Mouse (Mus musculus): ENCODE data around the gene Tecpr2. TPM values are rescaled to one million over a fixed set of nuclear protein-coding genes. Genes with fewer than 3 reads are reported as not detected.

Gene Tecpr2
- total RNA-seq, 4 experiments from 2014 or later, result 45.8 to 51.8 (median 49.3) TPM

GRCm38 (mm10) chr12:111005803-111006202 is 116.7 kb downstream of the Tecpr2 start:
- no peak for DNase-seq (ENCODE audit: low spot score in 2 of 2)

GRCm38 (mm10) chr12:111006339-111006738 is 117.3 kb downstream of the Tecpr2 start:
- no peak for DNase-seq (ENCODE audit: low spot score in 2 of 2)

- DNase-seq (ENCODE audit: low spot score in 2 of 2), result no peak
Observed at GRCm38 (mm10) chr12:111007134-111008103, 118.4 kb downstream of the Tecpr2 start.

- no peak for DNase-seq (ENCODE audit: low spot score in 2 of 2)
Observed at GRCm38 (mm10) chr12:111008500-111009490, 119.7 kb downstream of the Tecpr2 start.

- DNase-seq (ENCODE audit: low spot score in 2 of 2), result no peak
Observed at GRCm38 (mm10) chr12:111009615-111010257, 120.7 kb downstream of the Tecpr2 start.

GRCm38 (mm10) chr12:111016807-111017206 is 127.7 kb downstream of the Tecpr2 start:
- DNase-seq (ENCODE audit: low spot score in 2 of 2), result no peak

- no peak for DNase-seq (ENCODE audit: low spot score in 2 of 2)
Observed at GRCm38 (mm10) chr12:111018068-111018467, 129.0 kb downstream of the Tecpr2 start.

GRCm38 (mm10) chr12:111019086-111019485 is 130.0 kb downstream of the Tecpr2 start:
- no peak for DNase-seq (ENCODE audit: low spot score in 2 of 2)

- no peak for DNase-seq (ENCODE audit: low spot score in 2 of 2)
Observed at GRCm38 (mm10) chr12:111021138-111021537, 132.1 kb downstream of the Tecpr2 start.

- DNase-seq (ENCODE audit: low spot score in 2 of 2), result no peak
Observed at GRCm38 (mm10) chr12:111021577-111021976, 132.5 kb downstream of the Tecpr2 start.

Other genes with a start within 250 kb of the Tecpr2 start
- gene 1700001K19Rik, start 206.6 kb upstream of the Tecpr2 start, total RNA-seq (2022), result not detected
- gene Hsp90aa1, start 186.5 kb upstream of the Tecpr2 start, total RNA-seq (2022), result 1,000 to 10,000 TPM in 3 of 4 experiments, 100 to 1,000 TPM in 1; 977 to 1,063 (median 1,024) TPM
- gene Wdr20, start 151.3 kb upstream of the Tecpr2 start, total RNA-seq (2022), result 10 to 100 TPM; 44.9 to 50.4 (median 47.1) TPM
- gene Mok, start 48.3 kb upstream of the Tecpr2 start, total RNA-seq (2022), result 10 to 100 TPM in 2 of 4 experiments, 1 to 10 TPM in 2; 9.8 to 11.6 (median 10.5) TPM
- 10 to 100 TPM; 12.3 to 15.5 (median 13.0) TPM for gene Zfp839, start 39.0 kb upstream of the Tecpr2 start, total RNA-seq (2022)
- 10 to 100 TPM; 76.5 to 77.3 (median 76.7) TPM for gene Cinp, start 119 bp upstream of the Tecpr2 start, total RNA-seq (2022)
- gene Ankrd9, start 89.8 kb downstream of the Tecpr2 start, total RNA-seq (2022), result 10 to 100 TPM; 13.6 to 18.7 (median 16.5) TPM
- gene Rcor1, start 150.1 kb downstream of the Tecpr2 start, total RNA-seq (2022), result 10 to 100 TPM; 13.0 to 15.2 (median 14.2) TPM